Mouse (Mus musculus): Measurements from ENCODE around the gene Adora2a. TPM values are rescaled to one million over a fixed set of nuclear protein-coding genes. Genes with fewer than 3 reads are reported as not detected.
A peak's percentile ranks its signal among the peaks of the same experiment; 100 is the strongest.
"Not testable (repeated sequence)": the region's sequence is repeated elsewhere in the genome, so short reads cannot be mapped to it uniquely, and the experiment has no call there.

Gene Adora2a
- polyA plus RNA-seq, 1 experiment from 2014 or later: 3.5 TPM

DNA sequence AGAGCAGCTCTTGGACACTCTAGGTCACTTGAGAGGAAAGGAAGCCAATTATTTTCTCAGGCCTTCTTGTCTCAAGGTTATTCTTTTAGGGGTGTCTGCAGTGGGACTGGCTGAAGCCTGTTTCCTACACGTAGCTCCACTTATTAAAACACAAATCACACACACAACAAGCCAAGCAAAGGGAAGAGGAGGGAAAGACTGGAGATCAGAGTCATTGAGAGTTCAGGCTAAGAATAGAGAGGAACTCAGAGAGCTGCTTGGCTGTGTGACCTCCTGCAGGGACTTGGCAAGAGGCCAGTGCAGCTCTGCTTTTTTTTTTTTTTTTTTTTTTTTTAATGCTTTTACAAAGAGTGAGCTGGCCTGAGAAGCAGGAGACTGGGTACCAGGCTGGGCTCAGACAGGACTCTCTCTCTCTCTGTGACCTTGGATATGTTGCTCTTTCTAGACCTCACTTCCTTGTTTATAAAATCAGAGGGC is 47.6 kb downstream of the Adora2a start:
- not testable (repeated sequence) for H3K27ac ChIP-seq (replicated peaks; ENCODE audit: low read depth, low read length); H3K4me2 ChIP-seq (ENCODE audit: low read depth, severe bottlenecking); H3K4me1 ChIP-seq (ENCODE audit: control insufficient read depth, insufficient read depth, low read length); H3K9me3 ChIP-seq (ENCODE audit: control insufficient read depth, low read length); H3K4me3 ChIP-seq (ENCODE audit: low read depth, low read length); H3K27me3 ChIP-seq (ENCODE audit: control insufficient read depth, insufficient read depth, low read length); H3K36me3 ChIP-seq (ENCODE audit: control insufficient read depth, insufficient read depth, low read length); H3K9ac ChIP-seq (ENCODE audit: low read length)
- peak; percentile 29 for DNase-seq (ENCODE audit: low spot score)
- ATAC-seq (ENCODE audit: insufficient number of reproducible peaks, low FRiP score, low TSS enrichment, low read depth): 0 out of 2 replicates have a peak, but pooled peaks have one; percentile 51
- WGBS: 27% methylated on average over 1 of the region's 1 CpGs

DNA sequence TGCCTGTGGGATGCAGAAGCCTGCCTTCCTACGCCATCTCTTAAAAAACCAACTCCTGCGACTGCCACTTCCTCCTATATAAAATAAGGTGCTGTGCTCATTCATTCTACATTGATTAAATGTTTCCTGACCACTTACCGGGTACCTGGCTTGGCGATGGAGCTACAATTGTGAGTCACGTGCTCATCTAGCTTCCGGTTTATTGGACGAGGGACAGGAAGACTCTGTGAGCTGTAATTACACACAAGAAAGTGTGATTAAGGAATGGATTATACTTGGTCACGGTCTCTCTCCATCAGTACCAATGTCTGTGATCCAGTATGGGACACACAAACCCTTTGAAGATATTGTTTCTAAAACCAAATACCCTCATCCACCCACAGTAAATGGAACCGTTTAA is 48.1 kb downstream of the Adora2a start:
- no peaks in the 10 kb centered on the region for H3K4me1 ChIP-seq (ENCODE audit: control insufficient read depth, insufficient read depth, low read length)
- 85% methylated on average over 9 of the region's 9 CpGs for WGBS
- H3K4me3 ChIP-seq (ENCODE audit: low read depth, low read length): no peak overlapping the region
- H3K27me3 ChIP-seq (ENCODE audit: control insufficient read depth, insufficient read depth, low read length): no peaks in the 10 kb centered on the region
- H3K27ac ChIP-seq (replicated peaks; ENCODE audit: low read depth, low read length): no peak overlapping the region
- no peaks in the 10 kb centered on the region for H3K36me3 ChIP-seq (ENCODE audit: control insufficient read depth, insufficient read depth, low read length)
- H3K4me2 ChIP-seq (ENCODE audit: low read depth, severe bottlenecking): no peak overlapping the region
- DNase-seq (ENCODE audit: low spot score) (no peak), ATAC-seq (ENCODE audit: insufficient number of reproducible peaks, low FRiP score, low TSS enrichment, low read depth) (no peak)
- no peaks in the 10 kb centered on the region for H3K9me3 ChIP-seq (ENCODE audit: control insufficient read depth, low read length)
- H3K9ac ChIP-seq (ENCODE audit: low read length): no peak overlapping the region

DNA sequence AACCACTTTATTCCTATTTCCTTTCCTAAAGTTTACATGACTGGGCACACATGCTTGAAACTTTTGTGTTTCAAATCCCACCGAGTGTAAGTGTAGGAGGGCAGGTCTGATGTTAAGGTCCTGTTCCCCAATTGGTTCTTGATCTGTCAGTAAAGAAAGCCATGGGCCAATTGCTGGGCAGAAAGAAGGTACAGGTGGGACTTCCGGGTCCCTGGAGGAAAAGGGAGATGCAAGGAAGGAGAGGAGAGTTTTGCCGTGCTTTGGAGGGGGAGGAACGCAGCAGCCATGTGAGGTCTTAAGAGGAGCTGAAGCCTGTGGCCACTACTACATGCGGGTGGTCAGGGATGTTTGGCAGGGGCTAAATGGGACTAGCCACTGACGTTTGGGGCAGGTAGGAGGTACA is 48.6 kb downstream of the Adora2a start:
- 48% methylated on average over 6 of the region's 6 CpGs for WGBS
- no peaks in the 10 kb centered on the region for H3K9me3 ChIP-seq (ENCODE audit: control insufficient read depth, low read length)
- H3K27ac ChIP-seq (replicated peaks; ENCODE audit: low read depth, low read length): no peak overlapping the region
- H3K9ac ChIP-seq (ENCODE audit: low read length): no peak overlapping the region
- DNase-seq (ENCODE audit: low spot score) (no peak), ATAC-seq (ENCODE audit: insufficient number of reproducible peaks, low FRiP score, low TSS enrichment, low read depth) (no peak)
- no peak overlapping the region; the same call in 1 of the 2 replicates for H3K4me2 ChIP-seq (ENCODE audit: low read depth, severe bottlenecking)
- H3K4me3 ChIP-seq (ENCODE audit: low read depth, low read length): no peak overlapping the region
- H3K4me1 ChIP-seq (ENCODE audit: control insufficient read depth, insufficient read depth, low read length): no peaks in the 10 kb centered on the region
- no peaks in the 10 kb centered on the region for H3K27me3 ChIP-seq (ENCODE audit: control insufficient read depth, insufficient read depth, low read length)
- no peaks in the 10 kb centered on the region for H3K36me3 ChIP-seq (ENCODE audit: control insufficient read depth, insufficient read depth, low read length)

DNA sequence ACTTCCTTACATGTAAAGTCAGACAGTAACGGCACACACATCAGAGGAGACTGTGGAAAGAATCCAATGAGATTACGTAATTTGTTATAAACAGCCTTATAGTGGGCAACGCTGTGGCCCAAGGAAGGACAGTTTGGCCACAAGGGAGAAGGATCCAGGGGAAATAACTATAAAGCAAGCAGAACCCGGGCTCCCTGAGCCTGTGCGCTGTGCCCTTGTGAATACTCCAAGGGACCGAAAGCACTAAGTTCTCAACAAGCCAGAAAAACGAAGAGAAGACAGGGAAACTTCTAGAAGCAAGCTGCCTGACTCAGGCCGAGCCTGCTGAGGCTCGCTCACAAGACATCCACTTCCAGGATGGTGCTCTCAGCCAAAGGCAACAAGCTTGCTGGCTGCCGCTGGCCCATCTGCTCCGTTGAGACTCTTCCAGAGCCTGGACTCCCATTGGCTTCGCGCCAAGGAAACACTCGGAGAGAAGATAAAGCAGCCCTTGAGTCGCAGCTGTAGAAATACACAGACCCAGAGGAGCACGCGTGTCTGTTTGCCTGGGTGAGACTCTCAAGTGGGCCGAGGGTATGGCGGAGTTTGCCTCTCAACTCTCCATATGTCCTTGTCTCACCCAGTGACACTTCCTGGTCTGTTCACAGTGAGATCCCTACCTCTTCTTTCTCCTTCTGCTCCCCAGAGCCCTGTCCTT is 57.1 kb downstream of the Adora2a start:
- H3K27ac ChIP-seq (replicated peaks; ENCODE audit: low read depth, low read length); H3K4me1 ChIP-seq (ENCODE audit: control insufficient read depth, insufficient read depth, low read length); H3K27me3 ChIP-seq (ENCODE audit: control insufficient read depth, insufficient read depth, low read length); H3K9me3 ChIP-seq (ENCODE audit: control insufficient read depth, low read length); H3K9ac ChIP-seq (ENCODE audit: low read length); H3K36me3 ChIP-seq (ENCODE audit: control insufficient read depth, insufficient read depth, low read length); ATAC-seq (ENCODE audit: insufficient number of reproducible peaks, low FRiP score, low TSS enrichment, low read depth); H3K4me2 ChIP-seq (ENCODE audit: low read depth, severe bottlenecking); H3K4me3 ChIP-seq (ENCODE audit: low read depth, low read length); DNase-seq (ENCODE audit: low spot score): not testable (repeated sequence)
- WGBS: 93% methylated on average over 12 of the region's 19 CpGs

DNA sequence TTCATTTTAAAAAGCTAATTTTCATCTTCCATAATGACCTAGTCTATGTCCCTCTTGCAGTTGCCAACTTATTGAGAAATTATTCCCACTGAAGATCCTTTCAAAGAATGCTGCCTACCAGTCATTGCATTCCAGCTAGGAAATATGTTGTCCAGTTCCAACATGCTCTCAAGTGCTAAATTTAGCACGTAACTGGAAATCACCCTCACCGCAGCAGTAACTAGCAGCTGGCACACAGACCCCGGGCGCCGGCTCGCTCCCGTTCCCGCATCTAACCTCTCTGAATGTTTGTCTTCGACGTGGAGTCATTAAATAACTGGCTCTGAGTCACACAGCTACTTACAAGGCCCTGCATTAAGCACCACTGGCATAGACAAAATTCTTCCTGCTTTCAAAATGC is 62.0 kb downstream of the Adora2a start:
- DNase-seq (ENCODE audit: low spot score) (no peak), ATAC-seq (ENCODE audit: insufficient number of reproducible peaks, low FRiP score, low TSS enrichment, low read depth) (no peak)
- H3K27me3 ChIP-seq (ENCODE audit: control insufficient read depth, insufficient read depth, low read length): no peaks in the 10 kb centered on the region
- no peak overlapping the region for H3K9ac ChIP-seq (ENCODE audit: low read length)
- H3K4me3 ChIP-seq (ENCODE audit: low read depth, low read length): no peak overlapping the region
- no peaks in the 10 kb centered on the region for H3K4me1 ChIP-seq (ENCODE audit: control insufficient read depth, insufficient read depth, low read length)
- H3K36me3 ChIP-seq (ENCODE audit: control insufficient read depth, insufficient read depth, low read length): no peaks in the 10 kb centered on the region
- H3K27ac ChIP-seq (replicated peaks; ENCODE audit: low read depth, low read length): no peak overlapping the region
- no peaks in the 10 kb centered on the region for H3K9me3 ChIP-seq (ENCODE audit: control insufficient read depth, low read length)
- 76% methylated on average over 10 of the region's 10 CpGs for WGBS
- H3K4me2 ChIP-seq (ENCODE audit: low read depth, severe bottlenecking): no peak overlapping the region

Other genes with a start within 250 kb of the Adora2a start
- 23.4 and 24.4 TPM in 2 replicates for gene Specc1l, start 104.8 kb upstream of the Adora2a start, polyA plus RNA-seq (2014; fragmentation: Nextera tagmentation; extraction: Ambion mirVana)
- gene Upb1, start 84.2 kb downstream of the Adora2a start, polyA plus RNA-seq (2014; fragmentation: Nextera tagmentation; extraction: Ambion mirVana): 0.21 and 0.37 TPM in 2 replicates
- 256 and 281 TPM in 2 replicates for gene Snrpd3, start 200.7 kb downstream of the Adora2a start, polyA plus RNA-seq (2014; fragmentation: Nextera tagmentation; extraction: Ambion mirVana)
- 32.4 and 36.1 TPM in 2 replicates for gene Gucd1, start 201.1 kb downstream of the Adora2a start, polyA plus RNA-seq (2014; fragmentation: Nextera tagmentation; extraction: Ambion mirVana)
- 0.77 and 0.91 TPM in 2 replicates for gene Lrrc75b, start 243.5 kb downstream of the Adora2a start, polyA plus RNA-seq (2014; fragmentation: Nextera tagmentation; extraction: Ambion mirVana)
- 0.75 and 0.94 TPM in 2 replicates for gene Ggt1, start 244.7 kb downstream of the Adora2a start, polyA plus RNA-seq (2014; fragmentation: Nextera tagmentation; extraction: Ambion mirVana)